Mouse (Mus musculus): ENCODE measurements around the gene Gm10073. TPM values are rescaled to one million over a fixed set of nuclear protein-coding genes. Genes with fewer than 3 reads are reported as not detected.

Gm10073 gene
- total and polyA plus RNA-seq, 3 experiments, result 31.2 to 123 (median 109) TPM

- TF ChIP-seq EP300 (IDR thresholded peaks at IDR 0.05; ENCODE audit: insufficient read depth, low read depth, low read length), result no peak
- TF ChIP-seq CTCF (IDR thresholded peaks at IDR 0.05), result no peak
- TF ChIP-seq POLR2A (IDR thresholded peaks at IDR 0.05; ENCODE audit: insufficient read depth, low read depth, low read length), result no peak
- intact Hi-C loops (cut with DNase I), result no loop called here
- WGBS, result 56% methylated on average over 5 of the region's 5 CpGs
- no peak overlapping the region for H3K4me3 ChIP-seq
- H3K4me1 ChIP-seq (ENCODE audit: control insufficient read depth, insufficient read depth, low read length), result no peaks in the 10 kb centered on the region
- H3K36me3 ChIP-seq (ENCODE audit: control insufficient read depth, insufficient read depth, low read length), result no peaks in the 10 kb centered on the region
- DNase-seq, result no peak
- no peaks in the 10 kb centered on the region for H3K79me2 ChIP-seq (replicated peaks; ENCODE audit: control insufficient read depth, insufficient read depth, low read length)
- no peak overlapping the region for H3K27ac ChIP-seq
- H3K9ac ChIP-seq (ENCODE audit: low read depth, low read length), result no peak overlapping the region
- no peaks in the 10 kb centered on the region for H3K27me3 ChIP-seq (ENCODE audit: control insufficient read depth, insufficient read depth, low read length)
Measured at GRCm38 (mm10) chr8:106539193-106539592, 34.1 kb downstream of the Gm10073 start.

GRCm38 (mm10) chr8:106535448-106535847 lies 37.8 kb downstream of the Gm10073 start:
- DNase-seq, result no peak
- Histone ChIP-seq H3K79me2 (replicated peaks; ENCODE audit: control insufficient read depth, insufficient read depth, low read length) (no peaks in the 10 kb centered on the region), H3K4me3 (no peak overlapping the region), H3K27ac (no peak overlapping the region), H3K36me3 (ENCODE audit: control insufficient read depth, insufficient read depth, low read length) (no peaks in the 10 kb centered on the region), H3K9ac (ENCODE audit: low read depth, low read length) (no peak overlapping the region), H3K4me1 (ENCODE audit: control insufficient read depth, insufficient read depth, low read length) (no peaks in the 10 kb centered on the region), H3K27me3 (ENCODE audit: control insufficient read depth, insufficient read depth, low read length) (no peaks in the 10 kb centered on the region)
- TF ChIP-seq POLR2A (IDR thresholded peaks at IDR 0.05; ENCODE audit: insufficient read depth, low read depth, low read length) (no peak), EP300 (IDR thresholded peaks at IDR 0.05; ENCODE audit: insufficient read depth, low read depth, low read length) (no peak), CTCF (IDR thresholded peaks at IDR 0.05) (peak; percentile 46)
- 73% methylated on average over 4 of the region's 4 CpGs for WGBS
- intact Hi-C loops (cut with DNase I), result loop anchor here (2.0 kb wide), 1 partner anchor 103 kb away; no protein-coding TSS in a partner anchor

- no peak overlapping the region for H3K4me3 ChIP-seq
- H3K27ac ChIP-seq, result no peak overlapping the region
- H3K27me3 ChIP-seq (ENCODE audit: control insufficient read depth, insufficient read depth, low read length), result no peaks in the 10 kb centered on the region
- H3K79me2 ChIP-seq (replicated peaks; ENCODE audit: control insufficient read depth, insufficient read depth, low read length), result no peaks in the 10 kb centered on the region
- H3K9ac ChIP-seq (ENCODE audit: low read depth, low read length), result no peak overlapping the region
- intact Hi-C loops (cut with DNase I), result loop anchor here (2.0 kb wide), 1 partner anchor 102 kb away; no protein-coding TSS in a partner anchor
- H3K4me1 ChIP-seq (ENCODE audit: control insufficient read depth, insufficient read depth, low read length), result no peaks in the 10 kb centered on the region
- TF ChIP-seq POLR2A (IDR thresholded peaks at IDR 0.05; ENCODE audit: insufficient read depth, low read depth, low read length) (no peak), CTCF (IDR thresholded peaks at IDR 0.05) (peak; percentile 87)
- H3K36me3 ChIP-seq (ENCODE audit: control insufficient read depth, insufficient read depth, low read length), result no peaks in the 10 kb centered on the region
- 36% methylated on average over 6 of the region's 6 CpGs for WGBS
- DNase-seq, result peak; percentile 19 to 29
Measured at GRCm38 (mm10) chr8:106534449-106534848, 38.8 kb downstream of the Gm10073 start.

- Histone ChIP-seq H3K27me3 (ENCODE audit: control insufficient read depth, insufficient read depth, low read length) (no peaks in the 10 kb centered on the region), H3K79me2 (replicated peaks; ENCODE audit: control insufficient read depth, insufficient read depth, low read length) (no peaks in the 10 kb centered on the region), H3K27ac (no peak overlapping the region), H3K4me1 (ENCODE audit: control insufficient read depth, insufficient read depth, low read length) (no peaks in the 10 kb centered on the region), H3K36me3 (ENCODE audit: control insufficient read depth, insufficient read depth, low read length) (no peaks in the 10 kb centered on the region), H3K9ac (ENCODE audit: low read depth, low read length) (no peak overlapping the region), H3K4me3 (no peak overlapping the region)
- 63% methylated on average over 7 of the region's 7 CpGs for WGBS
- no peak for DNase-seq
- intact Hi-C loops (cut with DNase I), result loop anchor here (2.0 kb wide), 1 partner anchor 101 kb away; no protein-coding TSS in a partner anchor
- TF ChIP-seq CTCF (IDR thresholded peaks at IDR 0.05), result no peak
- TF ChIP-seq EP300 (IDR thresholded peaks at IDR 0.05; ENCODE audit: insufficient read depth, low read depth, low read length), result no peak
- TF ChIP-seq POLR2A (IDR thresholded peaks at IDR 0.05; ENCODE audit: insufficient read depth, low read depth, low read length), result no peak
Measured at GRCm38 (mm10) chr8:106533709-106534108, 39.6 kb downstream of the Gm10073 start.

GRCm38 (mm10) chr8:106530566-106530965 lies 42.7 kb downstream of the Gm10073 start:
- intact Hi-C loops (cut with DNase I), result no loop called here
- Histone ChIP-seq H3K27ac (no peak overlapping the region), H3K9ac (ENCODE audit: low read depth, low read length) (no peak overlapping the region), H3K79me2 (replicated peaks; ENCODE audit: control insufficient read depth, insufficient read depth, low read length) (no peaks in the 10 kb centered on the region), H3K36me3 (ENCODE audit: control insufficient read depth, insufficient read depth, low read length) (no peaks in the 10 kb centered on the region), H3K4me3 (no peak overlapping the region), H3K4me1 (ENCODE audit: control insufficient read depth, insufficient read depth, low read length) (no peaks in the 10 kb centered on the region), H3K27me3 (ENCODE audit: control insufficient read depth, insufficient read depth, low read length) (no peaks in the 10 kb centered on the region)
- 65% methylated on average over 4 of the region's 4 CpGs for WGBS
- no peak for DNase-seq
- TF ChIP-seq CTCF (IDR thresholded peaks at IDR 0.05), result peak; percentile 63
- no peak for TF ChIP-seq POLR2A (IDR thresholded peaks at IDR 0.05; ENCODE audit: insufficient read depth, low read depth, low read length)
- no peak for TF ChIP-seq EP300 (IDR thresholded peaks at IDR 0.05; ENCODE audit: insufficient read depth, low read depth, low read length)

GRCm38 (mm10) chr8:106529885-106530482 lies 43.3 kb downstream of the Gm10073 start:
- no peaks in the 10 kb centered on the region for H3K27me3 ChIP-seq (ENCODE audit: control insufficient read depth, insufficient read depth, low read length)
- intact Hi-C loops (cut with DNase I), result no loop called here
- TF ChIP-seq POLR2A (IDR thresholded peaks at IDR 0.05; ENCODE audit: insufficient read depth, low read depth, low read length) (no peak), EP300 (IDR thresholded peaks at IDR 0.05; ENCODE audit: insufficient read depth, low read depth, low read length) (no peak), CTCF (IDR thresholded peaks at IDR 0.05) (no peak)
- no peak overlapping the region for H3K4me3 ChIP-seq
- 82% methylated on average over 10 of the region's 10 CpGs for WGBS
- H3K9ac ChIP-seq (ENCODE audit: low read depth, low read length), result no peak overlapping the region
- no peaks in the 10 kb centered on the region for H3K36me3 ChIP-seq (ENCODE audit: control insufficient read depth, insufficient read depth, low read length)
- H3K4me1 ChIP-seq (ENCODE audit: control insufficient read depth, insufficient read depth, low read length), result no peaks in the 10 kb centered on the region
- H3K79me2 ChIP-seq (replicated peaks; ENCODE audit: control insufficient read depth, insufficient read depth, low read length), result no peaks in the 10 kb centered on the region
- no peak for DNase-seq
- H3K27ac ChIP-seq, result no peak overlapping the region
